In genomic region chr13:37671109-37671508, GRCm38 (mm10) we compare ENCODE assay signal across 16 mouse cellular contexts.
A peak's percentile ranks its signal among the peaks of the same experiment; 100 is the strongest.
DNase-seq lines count a peak whose midpoint lies in the region; ATAC-seq and TF ChIP-seq lines count a peak whose summit lies in the region.
"Had no signal": no experiment of that assay in that cellular context is flagged by ENCODE, and none has a peak within 500 bp of the region (broad histone marks: within the 10 kb centered on the region; RNA-seq: fewer than 3 reads in every experiment).

No protein-coding gene starts in this region.

- H3K4me3 ChIP-seq in liver, adult 2 months (ENCODE audit: insufficient read depth, low read depth, low read length) = no peak overlapping the region
- H3K4me3 ChIP-seq in liver, embryonic 12.5 days = no peak overlapping the region
- H3K4me3 ChIP-seq: heart, embryonic 15.5 days; kidney, embryonic 15.5 days; lung, embryonic 15.5 days had no signal

- H3K9me3 ChIP-seq in liver, embryonic 12.5 days (replicated peaks) = no peaks in the 10 kb centered on the region
- H3K9me3 ChIP-seq: heart, embryonic 15.5 days; kidney, embryonic 15.5 days; lung, embryonic 15.5 days had no signal

- H3K36me3 ChIP-seq in liver, adult 2 months (ENCODE audit: control insufficient read depth, insufficient read depth, low read length) = no peaks in the 10 kb centered on the region
- no peaks in the 10 kb centered on the region for H3K36me3 ChIP-seq in liver, embryonic 12.5 days
- H3K36me3 ChIP-seq: heart, embryonic 15.5 days; kidney, embryonic 15.5 days; lung, embryonic 15.5 days had no signal

- WGBS in liver, adult 2 months = 35% methylated on average over 5 of the region's 5 CpGs
- 55% methylated on average over 5 of the region's 5 CpGs for WGBS in liver, embryonic 12.5 days (ENCODE audit: insufficient replicate concordance)

- no peak overlapping the region for H3K4me2 ChIP-seq in liver, embryonic 12.5 days
- H3K4me2 ChIP-seq: heart, embryonic 15.5 days; kidney, embryonic 15.5 days; liver, embryonic 11.5 days; lung, embryonic 15.5 days; midbrain, embryonic 11.5 days had no signal

- no peak for TF ChIP-seq CTCF in liver, adult 2 months (IDR thresholded peaks at IDR 0.05; ENCODE audit: low read depth, low read length)

- peak; percentile 91 for DNase-seq in liver, adult 2 months (ENCODE audit: extremely low read depth, low read depth, low spot score)
- DNase-seq in 416B (ENCODE audit: low read depth) = peak; percentile 89
- peak; percentile 20 for DNase-seq in adrenal gland, postnatal 25 days
- DNase-seq in ovary, postnatal 10 days (ENCODE audit: low spot score) = no peak
- no peak for DNase-seq in gastrocnemius, postnatal 25 days
- DNase-seq in spleen, adult 12 weeks (ENCODE audit: low spot score) = no peak
- DNase-seq: cerebellum, adult 9-11 months; heart, adult 18-20 months had no signal

- no peaks in the 10 kb centered on the region for H3K27me3 ChIP-seq in liver, adult 2 months (ENCODE audit: control insufficient read depth, insufficient read depth, low read length)
- 0 out of 2 replicates have a peak, but pooled peaks cover under 1% of the 10 kb centered on the region for H3K27me3 ChIP-seq in liver, embryonic 12.5 days (replicated peaks)
- H3K27me3 ChIP-seq: heart, embryonic 15.5 days; kidney, embryonic 15.5 days; lung, embryonic 15.5 days had no signal

- peaks cover 5% of the 10 kb centered on the region for H3K4me1 ChIP-seq in liver, adult 2 months (ENCODE audit: control insufficient read depth, insufficient read depth, low read length)
- peaks cover 25% of the 10 kb centered on the region for H3K4me1 ChIP-seq in liver, embryonic 12.5 days

- H3K9ac ChIP-seq in liver, adult 2 months (ENCODE audit: low read depth, low read length) = no peak overlapping the region
- H3K9ac ChIP-seq in liver, embryonic 12.5 days = no peak overlapping the region
- H3K9ac ChIP-seq: heart, embryonic 15.5 days; kidney, embryonic 15.5 days; lung, embryonic 15.5 days had no signal

- H3K79me2 ChIP-seq in liver, adult 2 months (ENCODE audit: control insufficient read depth, insufficient read depth, low read length) = no peaks in the 10 kb centered on the region

- TF ChIP-seq POLR2A in liver, adult 2 months (IDR thresholded peaks at IDR 0.05; ENCODE audit: extremely low read depth, insufficient read depth, low read length) = no peak

- H3K27ac ChIP-seq in liver, adult 2 months (replicated peaks; ENCODE audit: insufficient read depth, low read depth, low read length) = peak overlapping the region; percentile 31; the same call in 1 of the 2 replicates
- H3K27ac ChIP-seq in liver, embryonic 12.5 days = no peak overlapping the region
- H3K27ac ChIP-seq: heart, embryonic 15.5 days; kidney, embryonic 15.5 days; lung, embryonic 15.5 days had no signal

- no peak for ATAC-seq in liver, embryonic 12.5 days
- ATAC-seq in monocyte, adult 5-6 weeks (replicated peaks; ENCODE audit: insufficient number of reproducible peaks, low FRiP score, low TSS enrichment, poor library complexity, severe bottlenecking) = peak; percentile 73
- ATAC-seq: forebrain, embryonic 14.5 days had no signal

Comparison
In these comparisons a context has a peak if more than half of its experiments do, and no peak if none do; other contexts are left out.
1. DNase-seq: peak in liver, adult 2 months (single experiment), 416B (single experiment) and adrenal gland, postnatal 25 days (single experiment); none in ovary, postnatal 10 days (single experiment), gastrocnemius, postnatal 25 days (single experiment) and spleen, adult 12 weeks (single experiment).